Mouse (Mus musculus): ENCODE measurements around the gene Kif6. TPM values are rescaled to one million over a fixed set of nuclear protein-coding genes. Genes with fewer than 3 reads are reported as not detected.

The Kif6 gene
- polyA plus RNA-seq, 1 experiment from 2014 or later: 0.22 TPM

DNA sequence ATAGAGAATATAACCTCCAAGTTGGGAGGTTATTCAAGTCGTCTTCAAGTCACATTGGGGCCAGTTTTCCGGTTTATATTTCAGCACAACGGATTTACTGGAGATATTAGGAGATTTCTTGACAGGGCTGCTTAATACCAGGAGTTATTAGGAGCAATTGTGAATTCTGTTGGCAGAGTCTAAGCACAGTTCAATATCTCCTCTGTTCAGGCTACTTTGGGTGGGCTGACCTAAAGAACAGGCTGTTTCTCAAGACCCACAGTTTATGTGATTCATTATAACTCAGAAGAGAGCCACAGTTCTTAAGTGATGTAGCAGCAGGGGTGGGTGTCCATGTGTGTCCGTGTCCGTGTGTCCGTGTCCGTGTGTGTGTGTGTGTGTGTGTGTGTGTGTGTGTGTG is 34.5 kb downstream of the Kif6 start:
- Histone ChIP-seq H3K4me3 (ENCODE audit: low read depth, low read length) (no peak overlapping the region), H3K4me1 (replicated peaks; ENCODE audit: control insufficient read depth, insufficient read depth, low read length) (no peaks in the 10 kb centered on the region), H3K9me3 (ENCODE audit: control insufficient read depth) (no peaks in the 10 kb centered on the region), H3K27ac (ENCODE audit: low read depth, low read length) (no peak overlapping the region), H3K27me3 (replicated peaks; ENCODE audit: control insufficient read depth, insufficient read depth, low read length) (no peaks in the 10 kb centered on the region), H3K36me3 (ENCODE audit: control insufficient read depth, insufficient read depth) (no peaks in the 10 kb centered on the region), H3K4me2 (replicated peaks; ENCODE audit: low read depth) (no peak overlapping the region), H3K9ac (ENCODE audit: low read depth, low read length) (no peak overlapping the region)
- ATAC-seq: no peak
- no peak for TF ChIP-seq CTCF (IDR thresholded peaks at IDR 0.05; ENCODE audit: low read depth)
- WGBS: 61% methylated on average over 7 of the region's 7 CpGs

DNA sequence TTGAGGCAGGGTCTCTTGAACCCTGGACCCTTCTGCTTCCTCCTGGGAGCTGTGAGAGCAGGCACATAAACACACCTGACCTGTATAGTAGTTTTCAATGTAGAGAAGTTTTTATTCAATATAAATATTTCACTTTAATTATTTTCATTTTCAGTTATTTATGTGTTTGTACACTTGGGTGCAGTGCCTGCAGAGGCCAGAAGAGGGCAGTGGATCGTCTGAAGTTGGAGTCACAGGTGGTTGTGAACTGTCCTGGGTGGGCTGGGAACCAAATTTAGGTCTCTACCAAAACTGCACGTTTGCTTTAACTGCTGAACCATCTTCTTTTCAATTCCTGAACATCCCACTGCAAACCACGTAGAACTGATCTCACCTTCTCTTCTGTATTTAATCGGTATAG is 35.4 kb downstream of the Kif6 start:
- no peak overlapping the region for H3K27ac ChIP-seq (ENCODE audit: low read depth, low read length)
- 84% methylated on average over 4 of the region's 4 CpGs for WGBS
- no peak overlapping the region for H3K4me3 ChIP-seq (ENCODE audit: low read depth, low read length)
- TF ChIP-seq CTCF (IDR thresholded peaks at IDR 0.05; ENCODE audit: low read depth): peak; percentile 38; the same call in 1 of the 2 replicates
- no peak overlapping the region for H3K4me2 ChIP-seq (replicated peaks; ENCODE audit: low read depth)
- H3K9ac ChIP-seq (ENCODE audit: low read depth, low read length): no peak overlapping the region
- no peaks in the 10 kb centered on the region for H3K27me3 ChIP-seq (replicated peaks; ENCODE audit: control insufficient read depth, insufficient read depth, low read length)
- no peaks in the 10 kb centered on the region for H3K4me1 ChIP-seq (replicated peaks; ENCODE audit: control insufficient read depth, insufficient read depth, low read length)
- H3K36me3 ChIP-seq (ENCODE audit: control insufficient read depth, insufficient read depth): no peaks in the 10 kb centered on the region
- no peak for ATAC-seq
- no peaks in the 10 kb centered on the region for H3K9me3 ChIP-seq (ENCODE audit: control insufficient read depth)

DNA sequence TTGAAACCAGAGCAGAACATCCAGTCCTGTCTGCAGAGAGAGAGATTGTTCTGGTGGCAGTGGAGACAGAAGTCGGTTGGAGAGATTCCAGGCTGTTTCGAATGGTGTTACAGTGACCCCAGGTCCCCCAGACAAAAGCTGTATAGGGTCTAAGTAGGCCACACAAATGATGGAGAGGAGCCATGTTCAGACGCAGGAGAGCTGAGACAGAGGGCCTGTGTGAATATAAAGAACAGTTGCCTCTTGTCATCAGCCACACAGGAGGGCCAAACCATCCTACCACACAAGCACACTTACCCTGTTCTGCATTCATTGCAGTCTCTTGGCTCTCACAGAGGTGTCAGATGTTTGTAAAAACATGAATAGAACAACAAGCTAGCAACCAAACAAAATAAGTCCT is 37.4 kb downstream of the Kif6 start:
- no peaks in the 10 kb centered on the region for H3K4me1 ChIP-seq (replicated peaks; ENCODE audit: control insufficient read depth, insufficient read depth, low read length)
- no peaks in the 10 kb centered on the region for H3K9me3 ChIP-seq (ENCODE audit: control insufficient read depth)
- no peak overlapping the region for H3K27ac ChIP-seq (ENCODE audit: low read depth, low read length)
- no peak for ATAC-seq
- no peak overlapping the region for H3K4me2 ChIP-seq (replicated peaks; ENCODE audit: low read depth)
- no peaks in the 10 kb centered on the region for H3K27me3 ChIP-seq (replicated peaks; ENCODE audit: control insufficient read depth, insufficient read depth, low read length)
- H3K36me3 ChIP-seq (ENCODE audit: control insufficient read depth, insufficient read depth): no peaks in the 10 kb centered on the region
- no peak overlapping the region for H3K4me3 ChIP-seq (ENCODE audit: low read depth, low read length)
- no peak for TF ChIP-seq CTCF (IDR thresholded peaks at IDR 0.05; ENCODE audit: low read depth)
- no peak overlapping the region for H3K9ac ChIP-seq (ENCODE audit: low read depth, low read length)
- WGBS: 67% methylated on average over 3 of the region's 3 CpGs

DNA sequence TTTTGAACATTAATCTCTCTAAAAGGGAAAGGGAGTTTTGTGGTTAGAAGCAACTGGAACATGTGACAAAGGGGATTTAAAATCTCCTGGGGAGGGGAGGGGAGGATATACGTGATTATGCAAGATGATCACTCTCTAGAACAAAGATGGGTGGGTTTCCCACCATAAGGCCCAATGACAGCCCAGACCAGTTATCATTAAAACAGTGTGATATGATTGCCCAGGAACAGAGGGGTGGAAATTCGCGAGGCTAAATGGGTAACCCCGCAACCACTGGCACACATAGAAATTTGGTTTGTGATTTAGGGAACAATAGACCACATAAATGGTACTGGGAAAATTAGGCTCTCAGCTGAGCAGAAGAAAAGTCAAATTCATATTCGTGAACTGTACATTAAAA is 37.9 kb downstream of the Kif6 start:
- no peak for TF ChIP-seq CTCF (IDR thresholded peaks at IDR 0.05; ENCODE audit: low read depth)
- H3K36me3 ChIP-seq (ENCODE audit: control insufficient read depth, insufficient read depth): no peaks in the 10 kb centered on the region
- H3K27me3 ChIP-seq (replicated peaks; ENCODE audit: control insufficient read depth, insufficient read depth, low read length): no peaks in the 10 kb centered on the region
- 79% methylated on average over 5 of the region's 5 CpGs for WGBS
- no peak overlapping the region for H3K4me3 ChIP-seq (ENCODE audit: low read depth, low read length)
- H3K9me3 ChIP-seq (ENCODE audit: control insufficient read depth): no peaks in the 10 kb centered on the region
- H3K27ac ChIP-seq (ENCODE audit: low read depth, low read length): no peak overlapping the region
- no peak for ATAC-seq
- H3K4me1 ChIP-seq (replicated peaks; ENCODE audit: control insufficient read depth, insufficient read depth, low read length): no peaks in the 10 kb centered on the region
- no peak overlapping the region for H3K9ac ChIP-seq (ENCODE audit: low read depth, low read length)
- no peak overlapping the region for H3K4me2 ChIP-seq (replicated peaks; ENCODE audit: low read depth)

DNA sequence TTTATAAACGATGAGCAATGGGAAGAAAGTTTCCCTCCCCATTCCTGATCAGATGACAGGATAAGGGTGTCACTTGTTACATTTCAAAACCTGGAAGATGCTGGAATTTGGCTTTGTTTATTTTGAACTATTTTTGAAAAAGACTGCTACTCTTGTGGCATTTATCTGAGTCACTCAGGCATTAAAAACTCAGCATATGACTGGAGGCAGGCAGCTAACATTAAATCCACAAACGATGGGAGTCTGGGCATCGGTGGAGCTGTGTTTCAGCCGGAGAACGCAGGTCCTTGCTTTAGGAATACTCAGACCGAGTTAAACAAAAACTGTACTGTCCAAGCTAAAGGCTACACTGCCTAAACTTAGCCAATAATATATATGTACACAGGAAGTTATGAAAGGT is 46.7 kb downstream of the Kif6 start:
- no peak for TF ChIP-seq CTCF (IDR thresholded peaks at IDR 0.05; ENCODE audit: low read depth)
- Histone ChIP-seq H3K27ac (ENCODE audit: low read depth, low read length) (no peak overlapping the region), H3K27me3 (replicated peaks; ENCODE audit: control insufficient read depth, insufficient read depth, low read length) (no peaks in the 10 kb centered on the region), H3K9ac (ENCODE audit: low read depth, low read length) (no peak overlapping the region), H3K9me3 (ENCODE audit: control insufficient read depth) (no peaks in the 10 kb centered on the region), H3K36me3 (ENCODE audit: control insufficient read depth, insufficient read depth) (no peaks in the 10 kb centered on the region), H3K4me3 (ENCODE audit: low read depth, low read length) (no peak overlapping the region), H3K4me1 (replicated peaks; ENCODE audit: control insufficient read depth, insufficient read depth, low read length) (0 out of 2 replicates have a peak, but pooled peaks cover 3% of the 10 kb centered on the region), H3K4me2 (replicated peaks; ENCODE audit: low read depth) (no peak overlapping the region)
- ATAC-seq: no peak
- WGBS: 62% methylated on average over 6 of the region's 6 CpGs

DNA sequence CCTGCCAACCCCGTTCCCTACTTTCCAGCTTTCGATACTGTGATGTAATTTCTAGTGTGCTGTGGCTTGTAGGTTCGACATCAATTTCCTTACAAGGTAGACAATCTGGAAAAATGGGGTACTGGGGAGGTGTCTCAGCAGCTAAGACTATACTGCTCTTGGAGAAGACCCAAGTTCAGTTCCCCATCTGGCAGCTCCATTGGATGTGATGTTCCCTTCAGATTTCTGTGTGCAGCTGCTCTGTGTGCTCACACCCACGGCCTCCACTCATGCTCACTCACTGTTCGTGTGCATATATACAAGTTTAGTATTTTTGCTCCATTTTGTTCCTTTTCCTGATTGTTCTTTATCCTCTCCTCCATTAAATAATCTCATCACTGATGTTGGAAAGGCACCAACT is 51.8 kb downstream of the Kif6 start:
- Histone ChIP-seq H3K9ac (ENCODE audit: low read depth, low read length) (no peak overlapping the region), H3K27me3 (replicated peaks; ENCODE audit: control insufficient read depth, insufficient read depth, low read length) (no peaks in the 10 kb centered on the region), H3K4me1 (replicated peaks; ENCODE audit: control insufficient read depth, insufficient read depth, low read length) (no peaks in the 10 kb centered on the region), H3K9me3 (ENCODE audit: control insufficient read depth) (no peaks in the 10 kb centered on the region), H3K4me2 (replicated peaks; ENCODE audit: low read depth) (no peak overlapping the region), H3K4me3 (ENCODE audit: low read depth, low read length) (no peak overlapping the region), H3K36me3 (ENCODE audit: control insufficient read depth, insufficient read depth) (no peaks in the 10 kb centered on the region), H3K27ac (ENCODE audit: low read depth, low read length) (no peak overlapping the region)
- ATAC-seq: no peak
- no peak for TF ChIP-seq CTCF (IDR thresholded peaks at IDR 0.05; ENCODE audit: low read depth)
- 91% methylated on average over 5 of the region's 5 CpGs for WGBS

DNA sequence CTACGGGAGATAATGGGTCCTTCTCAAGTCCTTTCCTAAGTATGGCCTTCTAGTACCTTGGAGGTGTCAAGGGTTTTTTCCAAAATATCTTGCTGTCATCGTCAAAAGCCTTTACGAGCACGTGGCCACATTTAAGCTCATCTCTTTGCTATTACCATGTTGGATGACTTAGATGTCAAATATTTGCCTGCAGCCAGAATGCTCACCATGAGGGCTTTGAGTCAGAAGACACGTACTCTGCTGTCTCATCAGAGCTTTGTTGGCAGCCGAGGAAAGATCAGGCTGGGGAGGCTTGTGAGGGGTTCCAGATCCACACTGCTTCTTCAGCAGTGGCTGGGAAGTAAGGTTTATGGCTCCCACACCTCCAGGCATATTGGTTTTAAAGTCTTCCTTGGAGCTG is 53.4 kb downstream of the Kif6 start:
- no peak overlapping the region for H3K9ac ChIP-seq (ENCODE audit: low read depth, low read length)
- no peak for ATAC-seq
- H3K36me3 ChIP-seq (ENCODE audit: control insufficient read depth, insufficient read depth): no peaks in the 10 kb centered on the region
- WGBS: 81% methylated on average over 6 of the region's 6 CpGs
- no peaks in the 10 kb centered on the region for H3K27me3 ChIP-seq (replicated peaks; ENCODE audit: control insufficient read depth, insufficient read depth, low read length)
- TF ChIP-seq CTCF (IDR thresholded peaks at IDR 0.05; ENCODE audit: low read depth): no peak
- no peaks in the 10 kb centered on the region for H3K9me3 ChIP-seq (ENCODE audit: control insufficient read depth)
- no peak overlapping the region for H3K4me2 ChIP-seq (replicated peaks; ENCODE audit: low read depth)
- no peak overlapping the region for H3K4me3 ChIP-seq (ENCODE audit: low read depth, low read length)
- H3K27ac ChIP-seq (ENCODE audit: low read depth, low read length): no peak overlapping the region
- H3K4me1 ChIP-seq (replicated peaks; ENCODE audit: control insufficient read depth, insufficient read depth, low read length): no peaks in the 10 kb centered on the region
